Mouse (Mus musculus): ENCODE results near the gene Gm3159. TPM values are rescaled to one million over a fixed set of nuclear protein-coding genes. Genes with fewer than 3 reads are reported as not detected.
A peak's percentile ranks its signal among the peaks of the same experiment; 100 is the strongest.
"Not testable (repeated sequence)": the region's sequence is repeated elsewhere in the genome, so short reads cannot be mapped to it uniquely, and the experiment has no call there.

The Gm3159 gene
- not detected in 2 replicates for polyA plus RNA-seq (2016; fragmentation: Nextera tagmentation; extraction: Ambion mirVana)

DNA sequence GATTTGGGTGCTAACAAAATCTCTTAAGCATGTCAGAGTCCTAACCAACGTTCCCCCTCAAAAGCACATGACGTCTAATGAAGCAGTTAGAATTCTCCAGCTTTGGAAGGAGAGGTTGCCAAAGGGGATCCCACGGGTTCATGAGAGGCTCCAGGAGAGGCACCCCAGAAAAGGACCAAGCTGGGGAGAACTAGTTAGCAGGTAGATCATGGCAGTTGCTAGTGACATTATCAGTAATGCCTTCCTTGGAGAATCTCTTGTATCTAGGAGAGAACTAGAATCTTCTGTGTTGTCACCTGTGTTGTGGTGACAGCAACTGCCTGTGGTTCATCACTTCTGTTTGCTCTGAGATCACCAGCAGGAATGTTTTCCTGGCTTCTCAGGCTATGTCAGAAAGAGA lies at the start of gene Gm3159:
Gene Gm3159 (plus strand): TSS at position 301 of the 400 bp plus-strand sequence.
- H3K36me3 ChIP-seq; H3K4me3 ChIP-seq; H3K27me3 ChIP-seq (ENCODE audit: insufficient read depth, poor library complexity, severe bottlenecking); H3K4me1 ChIP-seq (replicated peaks); DNase-seq (ENCODE audit: low spot score); H3K9me3 ChIP-seq; H3K27ac ChIP-seq: not testable (repeated sequence)
- WGBS, result 79% methylated on average over 3 of the region's 3 CpGs

DNA sequence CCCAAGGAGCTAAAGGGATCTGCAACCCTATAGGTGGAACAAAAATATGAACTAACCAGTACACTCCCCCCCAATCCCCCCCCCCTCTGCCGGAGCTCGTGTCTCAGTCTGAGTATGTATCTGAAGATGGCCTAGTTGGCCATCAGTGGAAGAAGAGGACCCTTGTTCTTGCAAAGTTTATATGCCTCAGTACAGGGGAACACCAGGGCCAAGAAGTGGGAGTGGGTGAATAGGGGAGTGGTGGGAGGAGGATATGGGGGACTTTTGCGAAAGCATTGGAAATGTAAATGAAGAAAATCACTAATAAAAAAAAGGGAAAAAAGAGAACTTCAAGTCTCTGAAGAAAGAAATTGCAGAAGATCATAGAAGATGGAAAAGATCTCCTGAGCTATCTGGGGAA lies 28.3 kb upstream of the Gm3159 start:
- not testable (repeated sequence) for H3K4me1 ChIP-seq (replicated peaks); H3K9me3 ChIP-seq; H3K36me3 ChIP-seq; H3K4me3 ChIP-seq; H3K27me3 ChIP-seq (ENCODE audit: insufficient read depth, poor library complexity, severe bottlenecking); DNase-seq (ENCODE audit: low spot score); H3K27ac ChIP-seq
- 89% methylated on average over 3 of the region's 3 CpGs for WGBS

DNA sequence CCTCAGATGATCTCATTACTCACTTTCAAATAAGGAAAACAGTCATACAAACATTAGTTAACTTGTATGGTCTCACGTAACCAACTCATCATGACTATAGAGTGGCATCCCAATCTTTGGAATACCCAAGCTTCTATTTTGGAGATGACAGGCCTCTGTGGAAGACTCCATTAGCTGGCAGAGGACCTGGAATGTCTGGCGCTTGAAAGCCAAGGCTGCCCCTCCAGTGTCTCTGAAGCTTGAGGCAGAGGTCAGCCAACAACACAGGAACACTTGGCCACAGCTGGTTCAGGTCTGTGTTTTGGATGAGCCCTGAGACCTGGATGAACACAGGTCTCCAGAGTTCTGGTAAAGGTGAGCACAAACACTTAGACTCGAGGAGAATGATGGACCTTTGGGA lies 27.6 kb upstream of the Gm3159 start:
- WGBS, result 83% methylated on average over 3 of the region's 3 CpGs
- not testable (repeated sequence) for H3K36me3 ChIP-seq; H3K27me3 ChIP-seq (ENCODE audit: insufficient read depth, poor library complexity, severe bottlenecking); H3K4me1 ChIP-seq (replicated peaks); H3K27ac ChIP-seq; DNase-seq (ENCODE audit: low spot score); H3K4me3 ChIP-seq; H3K9me3 ChIP-seq

DNA sequence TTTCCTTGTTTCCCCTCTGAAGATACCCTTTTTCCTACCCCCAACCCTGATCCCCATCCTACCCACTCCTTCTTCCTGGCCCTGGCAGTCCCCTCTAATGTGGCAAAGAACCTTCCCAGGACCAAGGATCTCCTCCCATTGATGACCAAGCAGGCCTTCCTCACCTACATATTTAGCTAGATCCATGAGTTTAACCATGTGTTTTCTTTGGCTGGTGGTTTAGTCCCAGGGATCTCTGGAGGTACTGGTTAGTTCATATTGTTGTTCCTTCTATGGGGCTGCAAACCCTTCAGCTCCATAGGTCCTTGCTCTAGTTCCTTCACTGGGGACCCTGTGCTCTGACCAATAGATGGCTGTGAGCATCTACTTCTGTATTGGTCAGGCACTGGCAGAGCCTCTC lies 19.5 kb upstream of the Gm3159 start:
- not testable (repeated sequence) for H3K27me3 ChIP-seq (ENCODE audit: insufficient read depth, poor library complexity, severe bottlenecking); DNase-seq (ENCODE audit: low spot score); H3K27ac ChIP-seq; H3K9me3 ChIP-seq; H3K4me3 ChIP-seq; H3K4me1 ChIP-seq (replicated peaks); H3K36me3 ChIP-seq

DNA sequence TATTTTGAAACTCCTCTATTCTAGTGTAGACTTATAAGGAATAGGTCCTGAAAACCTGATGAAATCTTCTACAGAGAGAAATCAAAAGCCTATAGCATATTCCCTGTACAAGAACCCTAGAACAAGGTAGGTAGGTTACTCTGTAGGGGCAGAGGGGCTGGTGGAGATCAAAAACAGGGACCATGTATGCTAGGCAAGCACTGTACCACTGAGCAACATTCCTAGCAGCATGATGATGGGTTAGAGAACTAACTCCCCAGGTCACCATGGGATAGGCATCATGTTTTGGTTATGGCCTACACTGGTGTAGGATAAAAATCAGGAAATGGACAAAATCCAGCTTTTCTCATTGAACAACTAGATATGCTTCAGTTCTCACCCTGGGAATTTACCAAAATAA lies 11.7 kb upstream of the Gm3159 start:
- H3K36me3 ChIP-seq; H3K4me1 ChIP-seq (replicated peaks); H3K27ac ChIP-seq; H3K9me3 ChIP-seq; DNase-seq (ENCODE audit: low spot score); H3K27me3 ChIP-seq (ENCODE audit: insufficient read depth, poor library complexity, severe bottlenecking); H3K4me3 ChIP-seq: not testable (repeated sequence)

DNA sequence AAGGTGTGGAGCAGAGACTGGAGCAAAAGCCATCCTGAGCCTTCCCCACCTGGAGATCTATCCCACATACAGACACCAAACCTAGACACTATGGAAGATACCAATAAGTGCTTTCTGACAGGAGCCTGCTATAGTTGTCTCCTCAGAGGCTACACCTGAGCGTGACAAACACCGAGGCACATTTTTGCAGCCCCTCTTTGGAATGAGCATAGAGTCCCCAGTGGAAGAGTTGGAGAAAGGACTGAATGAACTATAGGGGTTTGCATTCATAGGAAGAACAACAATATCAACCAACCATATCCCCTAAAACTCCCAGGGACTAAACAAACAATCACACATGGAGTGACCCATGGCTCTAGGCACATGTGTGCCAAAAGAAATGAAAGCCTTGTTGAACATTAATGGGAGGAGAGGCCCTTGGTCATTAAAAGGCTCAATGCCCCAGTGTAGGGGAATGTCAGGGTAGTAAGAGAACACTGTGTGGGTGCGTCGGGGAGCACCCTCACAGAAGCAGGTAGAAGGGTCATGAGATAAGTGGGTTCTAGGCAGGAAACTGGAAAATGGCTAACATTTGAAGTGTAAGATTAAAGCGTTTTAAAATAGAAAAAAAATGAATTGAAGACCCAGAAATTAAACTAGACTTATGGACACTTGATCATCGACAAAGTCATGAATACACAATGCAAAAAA lies 4.3 kb upstream of the Gm3159 start:
- WGBS, result 92% methylated on average over 4 of the region's 6 CpGs
- H3K27me3 ChIP-seq (ENCODE audit: insufficient read depth, poor library complexity, severe bottlenecking); H3K4me3 ChIP-seq; DNase-seq (ENCODE audit: low spot score); H3K27ac ChIP-seq; H3K4me1 ChIP-seq (replicated peaks); H3K9me3 ChIP-seq; H3K36me3 ChIP-seq: not testable (repeated sequence)

DNA sequence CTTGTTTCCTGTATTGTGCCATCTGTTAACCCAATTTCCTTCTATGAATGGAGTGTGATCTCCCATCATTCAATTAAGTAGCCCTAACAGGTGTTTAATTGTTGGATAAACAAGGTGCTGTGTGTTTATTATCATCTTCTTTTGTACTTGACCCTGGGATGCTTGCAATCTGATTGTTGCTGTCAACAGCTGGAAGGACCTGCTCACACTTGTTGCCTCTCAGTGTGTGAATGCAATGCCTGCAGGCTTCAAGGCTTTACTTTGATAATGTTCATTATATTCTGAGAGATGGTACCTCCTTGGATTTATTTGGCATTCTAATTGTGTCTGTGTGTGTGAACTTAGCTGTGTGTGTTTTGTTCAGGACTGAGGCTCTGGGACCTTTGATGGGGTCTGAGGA lies 1.3 kb downstream of the Gm3159 start:
- H3K36me3 ChIP-seq; H3K4me3 ChIP-seq; H3K27ac ChIP-seq; DNase-seq (ENCODE audit: low spot score); H3K4me1 ChIP-seq (replicated peaks); H3K27me3 ChIP-seq (ENCODE audit: insufficient read depth, poor library complexity, severe bottlenecking); H3K9me3 ChIP-seq: not testable (repeated sequence)

DNA sequence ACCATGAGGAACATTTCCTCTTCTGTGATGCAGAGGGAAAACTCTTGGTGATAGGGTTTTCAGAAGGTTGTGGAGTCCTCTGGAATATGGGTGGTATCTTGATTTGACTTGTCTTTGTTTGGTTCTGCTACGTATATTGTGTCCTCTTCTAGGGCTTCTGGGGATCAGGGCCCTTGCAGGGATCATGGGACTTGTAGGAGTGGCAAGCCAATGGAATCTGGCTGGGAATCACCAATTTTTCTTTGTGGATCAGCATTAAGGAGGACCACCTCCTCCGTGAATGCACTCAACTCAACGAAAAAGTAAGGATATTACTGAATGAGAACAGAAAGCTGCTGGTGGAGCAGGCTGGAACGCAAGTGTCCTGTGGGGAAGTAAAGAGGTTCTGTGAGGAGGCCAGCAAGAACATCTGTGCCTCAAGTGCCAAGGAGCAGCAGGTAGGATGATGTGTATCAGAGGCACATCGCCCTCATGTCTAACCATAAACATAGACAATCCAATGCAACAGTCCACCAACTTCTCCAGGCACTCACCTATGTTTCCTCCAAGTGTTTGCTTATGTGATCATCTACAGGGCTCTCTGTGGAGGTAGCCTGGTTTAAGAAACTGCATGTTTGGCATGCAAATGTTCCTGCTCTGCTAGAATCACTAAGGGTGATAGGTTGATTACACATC lies 2.9 kb downstream of the Gm3159 start:
- not testable (repeated sequence) for H3K9me3 ChIP-seq; DNase-seq (ENCODE audit: low spot score); H3K27me3 ChIP-seq (ENCODE audit: insufficient read depth, poor library complexity, severe bottlenecking); H3K4me3 ChIP-seq; H3K4me1 ChIP-seq (replicated peaks); H3K27ac ChIP-seq; H3K36me3 ChIP-seq
- WGBS, result 91% methylated on average over 5 of the region's 5 CpGs

DNA sequence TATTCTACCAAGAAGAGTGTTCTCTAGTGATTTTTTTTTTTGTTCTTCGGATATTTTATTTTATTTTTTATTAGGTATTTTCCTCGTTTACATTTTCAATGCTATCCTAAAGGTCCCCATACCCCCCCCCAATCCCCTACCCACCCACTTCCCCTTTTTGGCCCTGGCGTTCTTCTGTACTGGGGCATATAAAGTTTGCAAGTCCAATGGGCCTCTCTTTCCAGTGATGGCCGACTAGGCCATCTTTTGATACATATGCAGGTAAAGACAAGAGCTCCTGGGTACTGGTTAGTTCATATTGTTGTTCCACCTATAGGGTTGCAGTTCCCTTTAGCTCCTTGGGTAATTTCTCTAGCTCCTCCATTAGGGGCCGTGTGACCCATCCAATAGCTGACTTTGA lies 3.9 kb downstream of the Gm3159 start:
- DNase-seq (ENCODE audit: low spot score); H3K27ac ChIP-seq: not testable (repeated sequence)
- 83% methylated on average over 5 of the region's 5 CpGs for WGBS

DNA sequence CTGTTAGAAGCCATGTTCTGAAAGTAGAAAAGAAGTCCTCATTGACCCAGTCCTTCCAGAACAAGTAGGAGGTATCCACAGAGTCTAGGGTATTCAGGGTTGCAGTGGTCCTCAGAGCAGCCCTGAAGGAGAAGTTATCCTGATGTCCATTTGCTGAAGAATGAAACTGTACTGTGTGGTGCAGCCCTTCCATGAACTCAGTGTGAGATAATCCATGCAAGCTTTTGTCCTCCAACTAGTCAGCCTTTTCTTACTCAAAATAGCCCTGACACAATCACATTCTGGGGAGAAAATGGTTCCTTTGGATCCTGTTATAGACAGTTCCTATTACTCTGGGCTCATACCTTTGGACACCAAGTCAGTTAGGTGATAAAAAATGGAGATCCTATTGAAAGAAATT lies 6.5 kb downstream of the Gm3159 start:
- not testable (repeated sequence) for H3K4me1 ChIP-seq (replicated peaks); DNase-seq (ENCODE audit: low spot score); H3K27me3 ChIP-seq (ENCODE audit: insufficient read depth, poor library complexity, severe bottlenecking); H3K9me3 ChIP-seq; H3K4me3 ChIP-seq; H3K36me3 ChIP-seq; H3K27ac ChIP-seq

More for the DNA sequence above, 3.9 kb downstream of the Gm3159 start:
- not testable (repeated sequence) for H3K4me1 ChIP-seq (replicated peaks); H3K36me3 ChIP-seq; H3K9me3 ChIP-seq; H3K27me3 ChIP-seq (ENCODE audit: insufficient read depth, poor library complexity, severe bottlenecking); H3K4me3 ChIP-seq

DNA sequence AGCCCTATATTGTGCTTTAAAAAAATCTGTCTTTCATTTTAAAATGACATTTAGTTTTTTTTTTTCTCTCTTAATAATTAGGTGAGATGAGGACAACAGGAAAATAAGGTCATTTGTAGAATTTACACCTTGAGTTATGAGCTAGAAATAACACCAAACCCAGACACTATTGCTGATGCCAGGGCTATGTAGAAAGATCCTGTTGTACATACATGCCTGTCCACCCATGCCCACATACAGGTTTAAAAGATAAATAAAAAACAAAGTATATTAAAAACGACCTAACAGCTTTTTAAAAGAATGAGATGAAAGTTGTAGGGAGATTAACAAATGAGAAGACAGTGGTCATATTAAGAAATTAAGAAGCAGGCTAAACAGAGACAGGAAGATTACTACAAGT lies 12.6 kb downstream of the Gm3159 start:
- not testable (repeated sequence) for H3K4me3 ChIP-seq; DNase-seq (ENCODE audit: low spot score); H3K27me3 ChIP-seq (ENCODE audit: insufficient read depth, poor library complexity, severe bottlenecking); H3K4me1 ChIP-seq (replicated peaks); H3K36me3 ChIP-seq; H3K27ac ChIP-seq; H3K9me3 ChIP-seq
- WGBS, result 79% methylated on average over 1 of the region's 1 CpGs

DNA sequence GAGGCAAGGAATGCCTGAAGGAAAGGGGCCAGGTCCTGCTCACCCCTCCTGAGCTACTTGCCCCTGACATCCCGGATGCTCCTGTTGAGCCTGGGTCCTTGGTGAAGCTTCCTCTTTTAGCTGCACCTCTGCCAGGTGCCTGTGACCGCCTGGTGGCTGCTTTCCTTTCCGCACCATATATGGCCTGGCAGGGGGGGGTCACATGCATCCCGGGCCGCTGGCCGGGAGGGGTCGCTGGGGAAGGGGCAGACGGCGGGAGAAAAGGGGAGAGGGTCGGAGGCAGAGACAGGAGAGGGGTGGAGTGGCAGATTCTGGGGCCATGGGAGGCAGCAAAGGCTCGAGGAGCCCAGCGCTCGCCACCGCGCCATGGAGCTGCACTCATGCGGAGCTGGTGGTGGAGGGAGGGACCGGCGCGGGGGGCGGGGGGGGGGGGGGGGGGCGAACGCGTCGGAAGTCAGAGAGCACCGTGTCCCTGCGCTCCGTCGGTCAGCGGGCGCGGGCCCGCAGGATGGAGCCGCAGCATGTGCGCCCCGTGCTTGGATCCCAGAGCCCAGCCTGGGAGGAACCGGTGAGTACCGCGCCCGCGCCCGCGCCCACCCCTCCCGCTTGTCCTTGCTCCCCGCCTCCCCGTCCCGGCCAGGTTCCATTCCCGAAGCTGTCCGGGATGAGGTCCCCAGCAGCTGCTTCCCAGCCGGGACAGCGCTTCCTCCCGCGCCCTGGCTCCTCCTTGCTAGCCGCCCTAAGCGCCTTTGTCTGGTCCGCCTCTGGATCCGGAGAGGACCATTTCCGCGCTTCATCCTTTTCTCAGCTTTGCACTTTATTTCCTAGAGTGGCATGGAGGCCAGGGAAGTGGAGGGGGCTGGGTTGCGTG lies 17.9 kb downstream of the Gm3159 start, which contains the start of gene Gm3164:
Gene Gm3164 (plus strand): TSS at position 484 of the 871 bp plus-strand sequence.
- not testable (repeated sequence) for H3K36me3 ChIP-seq; H3K4me1 ChIP-seq (replicated peaks); H3K27me3 ChIP-seq (ENCODE audit: insufficient read depth, poor library complexity, severe bottlenecking); H3K9me3 ChIP-seq
- Histone ChIP-seq H3K27ac (peak within 1 kb of the TSS; percentile 79), H3K4me3 (peak within 1 kb of the TSS; percentile 55)
- under 1% methylated on average over 37 of the region's 59 CpGs for WGBS
- DNase-seq (ENCODE audit: low spot score), result peak; percentile 33

DNA sequence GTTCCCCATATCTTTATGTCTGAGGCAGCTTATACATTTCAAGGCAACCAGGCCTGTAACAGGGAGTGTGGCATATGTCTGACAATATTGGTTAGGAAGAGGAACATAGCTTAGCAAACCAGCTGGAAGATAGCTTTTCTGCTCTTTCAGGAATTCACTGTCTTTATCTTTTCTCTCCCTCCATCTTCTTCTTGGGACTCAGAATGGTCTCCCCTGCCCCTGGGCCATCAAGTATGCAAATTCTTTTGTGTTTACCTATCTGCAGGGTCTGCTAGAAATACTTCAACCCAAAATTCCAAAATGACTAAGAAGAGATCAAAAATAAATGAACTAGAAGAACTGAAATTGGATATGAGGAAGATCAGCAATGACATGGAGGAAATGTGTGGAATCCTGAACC lies 33.4 kb downstream of the Gm3159 start, which contains the start of gene Gm3173:
Gene Gm3173 (plus strand): TSS at position 301 of the 400 bp plus-strand sequence.
- DNase-seq (ENCODE audit: low spot score); H3K9me3 ChIP-seq; H3K27ac ChIP-seq; H3K4me3 ChIP-seq; H3K4me1 ChIP-seq (replicated peaks); H3K36me3 ChIP-seq; H3K27me3 ChIP-seq (ENCODE audit: insufficient read depth, poor library complexity, severe bottlenecking): not testable (repeated sequence)

Data from hindbrain, embryonic 10.5 days (tissue).